ENCODE assay signal across 25 mouse cellular contexts in genomic region chr6:55278086-55278485, GRCm38 (mm10). TPM values are rescaled to one million over a fixed set of nuclear protein-coding genes. Genes with fewer than 3 reads are reported as not detected.
DNase-seq lines count a peak whose midpoint lies in the region; ATAC-seq and TF ChIP-seq lines count a peak whose summit lies in the region.
"Had no signal": no experiment of that assay in that cellular context is flagged by ENCODE, and none has a peak within 500 bp of the region (broad histone marks: within the 10 kb centered on the region; RNA-seq: fewer than 3 reads in every experiment).

No protein-coding gene starts in this region.

- no peak for TF ChIP-seq CTCF in liver, adult 2 months (IDR thresholded peaks at IDR 0.05; ENCODE audit: low read depth, low read length)
- no peak for TF ChIP-seq CTCF in cerebellum, adult 2 months (IDR thresholded peaks at IDR 0.05; ENCODE audit: borderline replicate concordance, insufficient read depth, low read depth, low read length)

- DNase-seq in forebrain, embryonic 10.5 days (ENCODE audit: extremely low spot score, low spot score): no peak
- DNase-seq in forebrain, embryonic 11.5 days (ENCODE audit: low spot score): no peak
- no peak for DNase-seq in liver, adult 2 months (ENCODE audit: extremely low read depth, low read depth, low spot score)
- no peak for DNase-seq in liver
- no peak for DNase-seq in left cerebral cortex, postnatal 25 days (ENCODE audit: low spot score in 2 of 2)
- DNase-seq in cerebellum, adult 2 months: no peak
- DNase-seq: adrenal gland, postnatal 10 days; cerebellum, adult 18-20 months; cerebellum, postnatal 25 days; heart, postnatal 4 days; lung, postnatal 36 days; midbrain, embryonic 14.5 days; retina, postnatal 1 day; right cerebral cortex, postnatal 25 days; thymus, postnatal 14 days had no signal

- ATAC-seq in forebrain, embryonic 11.5 days (replicated peaks; ENCODE audit: low FRiP score): no peak
- no peak for ATAC-seq in embryonic facial prominence, embryonic 13.5 days (ENCODE audit: insufficient number of reproducible peaks, insufficient read depth, low FRiP score, low TSS enrichment, low read depth)
- no peak for ATAC-seq in limb, embryonic 15.5 days (ENCODE audit: insufficient number of reproducible peaks, low FRiP score, low TSS enrichment, low read depth)
- ATAC-seq: forebrain, embryonic 13.5 days had no signal

- no peaks in the 10 kb centered on the region for H3K79me2 ChIP-seq in liver, adult 2 months (ENCODE audit: control insufficient read depth, insufficient read depth, low read length)

- no peaks in the 10 kb centered on the region for H3K27me3 ChIP-seq in forebrain, embryonic 10.5 days (ENCODE audit: poor library complexity, severe bottlenecking)
- H3K27me3 ChIP-seq in forebrain, embryonic 11.5 days (ENCODE audit: control insufficient read depth, insufficient read depth, low read length): no peaks in the 10 kb centered on the region
- no peaks in the 10 kb centered on the region for H3K27me3 ChIP-seq in liver, adult 2 months (ENCODE audit: control insufficient read depth, insufficient read depth, low read length)
- H3K27me3 ChIP-seq in embryonic facial prominence, embryonic 13.5 days: no peaks in the 10 kb centered on the region
- no peaks in the 10 kb centered on the region for H3K27me3 ChIP-seq in limb, embryonic 15.5 days
- H3K27me3 ChIP-seq in cerebellum, adult 2 months (ENCODE audit: control insufficient read depth, insufficient read depth, low read length): no peaks in the 10 kb centered on the region
- H3K27me3 ChIP-seq: forebrain, embryonic 13.5 days; hindbrain, embryonic 15.5 days; kidney, embryonic 15.5 days; limb, embryonic 12.5 days; lung, embryonic 15.5 days; megakaryocyte, embryonic 14.5 days; neural tube, embryonic 12.5 days had no signal

- WGBS in forebrain, embryonic 10.5 days: 83% methylated on average over 6 of the region's 6 CpGs
- 86% methylated on average over 6 of the region's 6 CpGs for WGBS in forebrain, embryonic 11.5 days
- WGBS in liver, adult 2 months: 78% methylated on average over 6 of the region's 6 CpGs
- 58% methylated on average over 6 of the region's 6 CpGs for WGBS in embryonic facial prominence, embryonic 13.5 days
- WGBS in limb, embryonic 15.5 days: 60% methylated on average over 6 of the region's 6 CpGs
- 87% methylated on average over 6 of the region's 6 CpGs for WGBS in cerebellum, adult 2 months

- peaks cover 7% of the 10 kb centered on the region for H3K9me3 ChIP-seq in forebrain, embryonic 10.5 days
- no peaks in the 10 kb centered on the region for H3K9me3 ChIP-seq in forebrain, embryonic 11.5 days (ENCODE audit: control insufficient read depth, low read length)
- peaks cover 4% of the 10 kb centered on the region; the same call in 1 of the 2 replicates for H3K9me3 ChIP-seq in embryonic facial prominence, embryonic 13.5 days
- no peaks in the 10 kb centered on the region for H3K9me3 ChIP-seq in limb, embryonic 15.5 days
- H3K9me3 ChIP-seq: hindbrain, embryonic 15.5 days; kidney, embryonic 15.5 days; lung, embryonic 15.5 days had no signal

- no peak for TF ChIP-seq POLR2A in liver, adult 2 months (IDR thresholded peaks at IDR 0.05; ENCODE audit: extremely low read depth, insufficient read depth, low read length)
- TF ChIP-seq POLR2A in cerebellum, adult 2 months (IDR thresholded peaks at IDR 0.05; ENCODE audit: borderline replicate concordance, insufficient read depth, low read length): no peak

- H3K4me1 ChIP-seq in forebrain, embryonic 10.5 days: peaks cover 8% of the 10 kb centered on the region; the same call in 1 of the 2 replicates
- no peaks in the 10 kb centered on the region for H3K4me1 ChIP-seq in forebrain, embryonic 11.5 days (replicated peaks; ENCODE audit: control insufficient read depth, insufficient read depth, low read length)
- H3K4me1 ChIP-seq in liver, adult 2 months (ENCODE audit: control insufficient read depth, insufficient read depth, low read length): peaks cover 17% of the 10 kb centered on the region
- peaks cover 32% of the 10 kb centered on the region for H3K4me1 ChIP-seq in embryonic facial prominence, embryonic 13.5 days
- peaks cover 56% of the 10 kb centered on the region for H3K4me1 ChIP-seq in limb, embryonic 15.5 days
- peaks cover 36% of the 10 kb centered on the region for H3K4me1 ChIP-seq in cerebellum, adult 2 months (ENCODE audit: control insufficient read depth, insufficient read depth, low read length)
- H3K4me1 ChIP-seq: limb, embryonic 12.5 days; neural tube, embryonic 12.5 days had no signal

- H3K4me3 ChIP-seq in forebrain, embryonic 10.5 days: no peak overlapping the region
- H3K4me3 ChIP-seq in forebrain, embryonic 11.5 days (ENCODE audit: low read depth, low read length): no peak overlapping the region
- no peak overlapping the region for H3K4me3 ChIP-seq in liver, adult 2 months (ENCODE audit: insufficient read depth, low read depth, low read length)
- no peak overlapping the region for H3K4me3 ChIP-seq in embryonic facial prominence, embryonic 13.5 days
- no peak overlapping the region for H3K4me3 ChIP-seq in limb, embryonic 15.5 days
- H3K4me3 ChIP-seq in cerebellum, adult 2 months (replicated peaks; ENCODE audit: insufficient read depth, low read depth, low read length): no peak overlapping the region
- H3K4me3 ChIP-seq: forebrain, embryonic 13.5 days; heart, embryonic 10.5 days; hindbrain, embryonic 15.5 days; kidney, embryonic 15.5 days; limb, embryonic 12.5 days; lung, embryonic 15.5 days; megakaryocyte, embryonic 14.5 days; neural tube, embryonic 12.5 days had no signal

- intact Hi-C loops in left cerebral cortex, postnatal 25 days (cut with DNase I): no loop called here

- 0 out of 2 replicates have a peak overlapping the region, but pooled peaks have one; percentile 48 for H3K27ac ChIP-seq in forebrain, embryonic 10.5 days
- H3K27ac ChIP-seq in forebrain, embryonic 11.5 days (ENCODE audit: low read depth, low read length): no peak overlapping the region
- H3K27ac ChIP-seq in liver, adult 2 months (replicated peaks; ENCODE audit: insufficient read depth, low read depth, low read length): peak overlapping the region; percentile 60
- H3K27ac ChIP-seq in embryonic facial prominence, embryonic 13.5 days: peak overlapping the region; percentile 86
- H3K27ac ChIP-seq in limb, embryonic 15.5 days: peak overlapping the region; percentile 83
- no peak overlapping the region for H3K27ac ChIP-seq in cerebellum, adult 2 months (ENCODE audit: insufficient read depth, low read length)
- H3K27ac ChIP-seq: forebrain, embryonic 13.5 days; heart, embryonic 10.5 days; hindbrain, embryonic 15.5 days; kidney, embryonic 15.5 days; lung, embryonic 15.5 days; neural tube, embryonic 12.5 days had no signal

- H3K4me2 ChIP-seq in forebrain, embryonic 11.5 days (ENCODE audit: low read depth, low read length, severe bottlenecking): no peak overlapping the region
- H3K4me2 ChIP-seq in embryonic facial prominence, embryonic 13.5 days: no peak overlapping the region
- H3K4me2 ChIP-seq in limb, embryonic 15.5 days: no peak overlapping the region
- H3K4me2 ChIP-seq: forebrain, embryonic 13.5 days; hindbrain, embryonic 15.5 days; kidney, embryonic 15.5 days; limb, embryonic 12.5 days; lung, embryonic 15.5 days; neural tube, embryonic 12.5 days had no signal

- peaks cover 47% of the 10 kb centered on the region for H3K36me3 ChIP-seq in forebrain, embryonic 10.5 days (replicated peaks)
- H3K36me3 ChIP-seq in forebrain, embryonic 11.5 days (ENCODE audit: control insufficient read depth, insufficient read depth, low read length): no peaks in the 10 kb centered on the region
- H3K36me3 ChIP-seq in liver, adult 2 months (ENCODE audit: control insufficient read depth, insufficient read depth, low read length): no peaks in the 10 kb centered on the region
- peaks cover 22% of the 10 kb centered on the region for H3K36me3 ChIP-seq in embryonic facial prominence, embryonic 13.5 days
- 0 out of 2 replicates have a peak, but pooled peaks cover 2% of the 10 kb centered on the region for H3K36me3 ChIP-seq in limb, embryonic 15.5 days
- H3K36me3 ChIP-seq: kidney, embryonic 15.5 days; lung, embryonic 15.5 days; neural tube, embryonic 12.5 days had no signal

- no peak overlapping the region for H3K9ac ChIP-seq in forebrain, embryonic 11.5 days (ENCODE audit: low read length)
- no peak overlapping the region for H3K9ac ChIP-seq in liver, adult 2 months (ENCODE audit: low read depth, low read length)
- no peak overlapping the region for H3K9ac ChIP-seq in embryonic facial prominence, embryonic 13.5 days
- no peak overlapping the region for H3K9ac ChIP-seq in limb, embryonic 15.5 days
- H3K9ac ChIP-seq: forebrain, embryonic 13.5 days; hindbrain, embryonic 15.5 days; kidney, embryonic 15.5 days; limb, embryonic 12.5 days; lung, embryonic 15.5 days; neural tube, embryonic 12.5 days had no signal

RNA-seq across cellular contexts. Expression of gene Aqp1, which starts 58.1 kb away (rescaled TPM):
- 0.65 and 0.93 TPM in 2 replicates for polyA plus RNA-seq in forebrain, embryonic 10.5 days (2016; fragmentation: Nextera tagmentation; extraction: Ambion mirVana)
- polyA plus RNA-seq in forebrain, embryonic 11.5 days (2014; fragmentation: Nextera tagmentation; extraction: Ambion mirVana): 0.61 and 0.92 TPM in 2 replicates
- 78.1 and 91.4 TPM in 2 replicates for total RNA-seq in liver, adult 2 months (2014; rRNA removed)
- polyA plus RNA-seq in liver, adult 2 months (2012; rRNA removed): 78.3 and 88.6 TPM in 2 replicates
- polyA plus RNA-seq in embryonic facial prominence, embryonic 13.5 days (2015; fragmentation: Nextera tagmentation; extraction: Ambion mirVana): 46.6 and 65.9 TPM in 2 replicates
- polyA plus RNA-seq in limb, embryonic 15.5 days (2015; fragmentation: Nextera tagmentation; extraction: Ambion mirVana): 119 and 122 TPM in 2 replicates
- total RNA-seq in left cerebral cortex, postnatal 25 days (2021): 1 to 10 TPM; 1.3 to 2.5 TPM
- polyA plus RNA-seq in cerebellum, adult 2 months (2012; rRNA removed): 2.0 and 4.4 TPM in 2 replicates

Comparison
In these comparisons a context has a peak if more than half of its experiments do, and no peak if none do; other contexts are left out.
1. H3K27ac ChIP-seq: peak in forebrain, embryonic 10.5 days (single experiment), liver, adult 2 months (single experiment), embryonic facial prominence, embryonic 13.5 days (single experiment) and limb, embryonic 15.5 days (single experiment); none in forebrain, embryonic 11.5 days (single experiment) and cerebellum, adult 2 months (single experiment).